23 mouse cellular contexts compared by ENCODE assay signal in genomic region chr6:51556562-51556961, GRCm38 (mm10). TPM values are rescaled to one million over a fixed set of nuclear protein-coding genes. Genes with fewer than 3 reads are reported as not detected.
DNase-seq lines count a peak whose midpoint lies in the region; ATAC-seq and TF ChIP-seq lines count a peak whose summit lies in the region.
"Had no signal": no experiment of that assay in that cellular context is flagged by ENCODE, and none has a peak within 500 bp of the region (broad histone marks: within the 10 kb centered on the region; RNA-seq: fewer than 3 reads in every experiment).

No protein-coding gene starts in this region.

- 48% methylated on average over 7 of the region's 7 CpGs for WGBS in macrophage (ENCODE audit: missing documents)
- WGBS in midbrain, embryonic 16.5 days, result 91% methylated on average over 7 of the region's 7 CpGs

- no peak for TF ChIP-seq CTCF in bone marrow macrophage, adult 2 months (IDR thresholded peaks at IDR 0.05; ENCODE audit: low read depth, low read length)

- peak overlapping the region; percentile 69 for H3K27ac ChIP-seq in bone marrow macrophage, adult 2 months (ENCODE audit: insufficient read depth, low read depth, low read length)
- H3K27ac ChIP-seq in brown adipose tissue, adult 24 weeks (replicated peaks; ENCODE audit: low read depth, low read length), result 0 out of 2 replicates have a peak overlapping the region, but pooled peaks have one; percentile 32
- H3K27ac ChIP-seq in macrophage, result peak overlapping the region; percentile 49
- H3K27ac ChIP-seq in midbrain, embryonic 16.5 days (ENCODE audit: low read length), result no peak overlapping the region
- H3K27ac ChIP-seq: embryonic facial prominence, embryonic 13.5 days; embryonic facial prominence, embryonic 15.5 days; forebrain, embryonic 10.5 days; forebrain, embryonic 12.5 days had no signal

- H3K9ac ChIP-seq in midbrain, embryonic 16.5 days (ENCODE audit: low read depth, low read length), result no peak overlapping the region
- H3K9ac ChIP-seq: embryonic facial prominence, embryonic 13.5 days; embryonic facial prominence, embryonic 15.5 days; forebrain, embryonic 12.5 days had no signal

- peaks cover 6% of the 10 kb centered on the region; the same call in 1 of the 2 replicates for H3K36me3 ChIP-seq in macrophage (ENCODE audit: inconsistent target)
- no peaks in the 10 kb centered on the region for H3K36me3 ChIP-seq in midbrain, embryonic 16.5 days (ENCODE audit: control insufficient read depth, insufficient read depth, low read length)
- H3K36me3 ChIP-seq: embryonic facial prominence, embryonic 13.5 days; embryonic facial prominence, embryonic 15.5 days; forebrain, embryonic 12.5 days had no signal

- no peak overlapping the region for H3K4me3 ChIP-seq in bone marrow macrophage, adult 2 months (ENCODE audit: insufficient read depth, low read length)
- H3K4me3 ChIP-seq in brown adipose tissue, adult 24 weeks (ENCODE audit: insufficient read depth, low read depth, low read length), result no peak overlapping the region
- no peak overlapping the region for H3K4me3 ChIP-seq in macrophage (ENCODE audit: inconsistent target)
- no peak overlapping the region for H3K4me3 ChIP-seq in midbrain, embryonic 16.5 days (ENCODE audit: low read depth, low read length)
- H3K4me3 ChIP-seq: embryonic facial prominence, embryonic 13.5 days; embryonic facial prominence, embryonic 15.5 days; erythroblast, embryonic 14.5 days; forebrain, embryonic 10.5 days; forebrain, embryonic 12.5 days had no signal

- H3K4me2 ChIP-seq in midbrain, embryonic 16.5 days (ENCODE audit: low read length), result no peak overlapping the region
- H3K4me2 ChIP-seq: embryonic facial prominence, embryonic 13.5 days; embryonic facial prominence, embryonic 15.5 days; forebrain, embryonic 12.5 days had no signal

- H3K27me3 ChIP-seq in midbrain, embryonic 16.5 days (ENCODE audit: control insufficient read depth, insufficient read depth, low read depth, low read length), result no peaks in the 10 kb centered on the region
- H3K27me3 ChIP-seq: embryonic facial prominence, embryonic 13.5 days; embryonic facial prominence, embryonic 15.5 days; forebrain, embryonic 12.5 days had no signal

- H3K9me3 ChIP-seq in midbrain, embryonic 16.5 days (replicated peaks; ENCODE audit: control insufficient read depth, low read length, poor library complexity, severe bottlenecking), result no peaks in the 10 kb centered on the region
- H3K9me3 ChIP-seq: embryonic facial prominence, embryonic 13.5 days; embryonic facial prominence, embryonic 15.5 days; forebrain, embryonic 10.5 days had no signal

- H3K4me1 ChIP-seq in bone marrow macrophage, adult 2 months (ENCODE audit: control insufficient read depth, insufficient read depth, low read length), result peaks cover 30% of the 10 kb centered on the region
- H3K4me1 ChIP-seq in brown adipose tissue, adult 24 weeks (ENCODE audit: control insufficient read depth, insufficient read depth, insufficient read length, low read length), result peaks cover 9% of the 10 kb centered on the region; the same call in 1 of the 2 replicates
- H3K4me1 ChIP-seq in midbrain, embryonic 16.5 days (ENCODE audit: control insufficient read depth, insufficient read depth, low read length), result no peaks in the 10 kb centered on the region
- H3K4me1 ChIP-seq: embryonic facial prominence, embryonic 13.5 days; embryonic facial prominence, embryonic 15.5 days; forebrain, embryonic 10.5 days; forebrain, embryonic 12.5 days had no signal

- peaks cover 97% of the 10 kb centered on the region for H3K79me2 ChIP-seq in macrophage (ENCODE audit: inconsistent target)

- no peak for DNase-seq in embryo, embryonic 9.5 days (ENCODE audit: extremely low spot score)
- DNase-seq in cerebellum, adult 8-10 months, result no peak
- no peak for DNase-seq in layer of hippocampus, adult 11-12 months (ENCODE audit: low spot score)
- DNase-seq: adrenal gland, adult 2 months; adrenal gland, postnatal 10 days; adrenal gland, postnatal 25 days; cerebellum, adult 11 months; cerebellum, adult 18-20 months; cerebellum, adult 9-10 months; cerebellum, postnatal 10 days; cerebellum, postnatal 25 days had no signal

- no peak for TF ChIP-seq POLR2A in bone marrow macrophage, adult 2 months (IDR thresholded peaks at IDR 0.05; ENCODE audit: borderline replicate concordance, low read depth, low read length)

- peak; percentile 42; the same call in 1 of the 2 replicates for ATAC-seq in megakaryocyte progenitor cell, adult 5-6 weeks (replicated peaks; ENCODE audit: poor library complexity)
- ATAC-seq in midbrain, embryonic 16.5 days, result no peak
- ATAC-seq: forebrain, embryonic 14.5 days; forebrain, embryonic 16.5 days had no signal

RNA-seq across cellular contexts. Expression of gene Snx10, which starts 32.9 kb away (rescaled TPM):
- 101 and 105 TPM in 2 replicates for polyA plus RNA-seq in bone marrow macrophage, adult 2 months (2012; ENCODE audit: insufficient read depth, insufficient read length, missing spikeins)
- 168 and 195 TPM in 2 replicates for polyA plus RNA-seq in brown adipose tissue, adult 24 weeks (2012; ENCODE audit: insufficient read depth, insufficient read length, missing spikeins)
- 100 to 1,000 TPM in 23 of 26 experiments, 10 to 100 TPM in 3; 73.8 to 511 (median 250) TPM for total RNA-seq in macrophage (2018; cell fraction: chromatin; rRNA removed)
- 100 to 1,000 TPM in 17 of 26 experiments, 10 to 100 TPM in 9; 73.4 to 231 (median 154) TPM for total RNA-seq in macrophage (2018; cell fraction: cytosol; rRNA removed)
- total RNA-seq in macrophage (2018; cell fraction: nucleus; rRNA removed), result 100 to 1,000 TPM in 25 of 26 experiments, 10 to 100 TPM in 1; 84.6 to 517 (median 229) TPM
- polyA plus RNA-seq in macrophage (2018), result 66.2 to 91.7 TPM (median 66.3 TPM) in 3 replicates
- 66.9 and 67.8 TPM in 2 replicates for total RNA-seq in megakaryocyte progenitor cell, adult 5-6 weeks (2015)
- total RNA-seq in megakaryocyte progenitor cell, adult 5-6 weeks (2017), result 54.1 and 55.1 TPM in 2 replicates
- 68.9 and 70.6 TPM in 2 replicates for polyA plus RNA-seq in midbrain, embryonic 16.5 days (2015; fragmentation: Nextera tagmentation; extraction: Ambion mirVana)
- polyA plus RNA-seq: erythroblast, embryonic 14.5 days had no signal
